Mouse (Mus musculus) liver, adult 2 months (tissue): ENCODE measurements around the gene Ggact. TPM values are rescaled to one million over a fixed set of nuclear protein-coding genes. Genes with fewer than 3 reads are reported as not detected.

Experiments used
- DNase-seq: peaks from one replicate; pipeline ENCODE4 v3.0.0-alpha.2; 2011; ENCODE audit warnings: low read depth, low spot score; ENCODE audit errors: extremely low read depth
- H3K27ac ChIP-seq: fragments of 200-500 bp; replicated peaks from 2 replicates; pipeline ENCODE4 v1.5.1; 2012; ENCODE audit warnings: low read depth, mild to moderate bottlenecking, control low read depth, inconsistent platforms, low read length; ENCODE audit not compliant: insufficient read depth
- H3K27me3 ChIP-seq: fragments of 200-500 bp; 2 replicates; pipeline ENCODE4 v1.6.1; 2012; ENCODE audit warnings: mild to moderate bottlenecking, moderate library complexity, low read length, inconsistent platforms; ENCODE audit not compliant: control insufficient read depth, insufficient read depth
- H3K36me3 ChIP-seq: fragments of 200-500 bp; 2 replicates; pipeline ENCODE4 v1.6.1; 2012; ENCODE audit warnings: low read length, inconsistent platforms; ENCODE audit not compliant: control insufficient read depth, insufficient read depth
- H3K4me1 ChIP-seq: fragments of 200-500 bp; 2 replicates; pipeline ENCODE4 v1.6.1; 2011; ENCODE audit warnings: low read length; ENCODE audit not compliant: control insufficient read depth, insufficient read depth
- H3K4me3 ChIP-seq: fragments of 200-500 bp; 2 replicates; pipeline ENCODE4 v1.5.1; 2011; ENCODE audit warnings: low read depth, mild to moderate bottlenecking, control low read depth, low read length, moderate library complexity; ENCODE audit not compliant: insufficient read depth
- H3K79me2 ChIP-seq: fragments of 200-500 bp; 2 replicates; pipeline ENCODE4 v1.6.1; 2012; ENCODE audit warnings: inconsistent platforms, mild to moderate bottlenecking, low read length, moderate library complexity; ENCODE audit not compliant: control insufficient read depth, insufficient read depth
- H3K9ac ChIP-seq: fragments of 200-500 bp; 2 replicates; pipeline ENCODE4 v1.6.1; 2012; ENCODE audit warnings: low read depth, mild to moderate bottlenecking, control low read depth, inconsistent platforms, low read length
- CTCF ChIP-seq: fragments of 200-500 bp; IDR thresholded peaks from 2 replicates; pipeline ENCODE4 v1.5.1; 2011; ENCODE audit warnings: low read depth, low read length, control low read depth
- POLR2A ChIP-seq: fragments of 200-500 bp; IDR thresholded peaks from 2 replicates; pipeline ENCODE4 v1.6.1; 2011; ENCODE audit warnings: low read length, control low read depth; ENCODE audit not compliant: insufficient read depth; ENCODE audit errors: extremely low read depth
- WGBS: fragments of 180-500 bp; shearing (Covaris S2); methylation state at CpG from one replicate; pipeline ENCODE4 v1.1.7; 2018; 5-methylcytosine and 5-hydroxymethylcytosine counted together
- polyA plus RNA-seq: library from polyadenylated mRNA; depleted of rRNA; stranded (reverse); fragments of >200 nt; gene quantifications from 2 replicates; pipeline ENCODE4 v1.2.3, GENCODE M21; 2012
- total RNA-seq: library from RNA; depleted of rRNA; stranded (reverse); fragments of >200 nt; gene quantifications from 2 replicates; pipeline ENCODE4 v1.2.3, GENCODE M21; 2014

The Ggact gene
- total and polyA plus RNA-seq, 2 experiments: 122 to 187 TPM

DNA sequence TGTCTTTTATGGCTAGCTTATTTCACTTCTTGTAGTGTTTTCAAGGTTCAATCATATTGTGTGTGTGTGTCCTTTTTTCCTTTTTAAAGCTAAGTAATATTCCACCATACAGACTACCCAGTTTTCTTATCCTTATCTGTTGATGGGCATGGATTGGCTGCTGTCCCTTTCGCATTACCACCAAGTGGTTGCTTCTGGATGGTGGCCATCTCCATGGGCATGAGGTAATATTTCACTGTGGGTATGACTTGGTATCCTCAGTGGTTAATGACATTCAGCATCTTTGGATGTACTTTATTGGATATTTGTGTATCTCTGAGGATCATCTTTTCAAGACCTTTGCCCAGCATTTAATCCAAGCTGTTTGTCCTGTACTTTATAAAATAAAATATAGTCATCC is 17.5 kb downstream of the Ggact start:
- Histone ChIP-seq H3K4me3 (no peak overlapping the region), H3K27me3 (no peaks in the 10 kb centered on the region), H3K79me2 (peaks cover 6% of the 10 kb centered on the region; the same call in 1 of the 2 replicates), H3K36me3 (peaks cover 40% of the 10 kb centered on the region), H3K4me1 (peaks cover 6% of the 10 kb centered on the region), H3K9ac (no peak overlapping the region), H3K27ac (no peak overlapping the region)
- no peak for DNase-seq
- TF ChIP-seq POLR2A (no peak), CTCF (no peak)
- WGBS: 66% methylated on average over 1 of the region's 1 CpGs

- Histone ChIP-seq H3K27ac (no peak overlapping the region), H3K79me2 (no peaks in the 10 kb centered on the region; the same call in 1 of the 2 replicates), H3K4me3 (no peak overlapping the region), H3K36me3 (peaks cover 57% of the 10 kb centered on the region), H3K27me3 (no peaks in the 10 kb centered on the region), H3K9ac (no peak overlapping the region), H3K4me1 (no peaks in the 10 kb centered on the region)
- DNase-seq: no peak
- WGBS: 90% methylated on average over 12 of the region's 12 CpGs
- no peak for TF ChIP-seq CTCF
- TF ChIP-seq POLR2A: no peak
Measured at GRCm38 (mm10) chr14:122891470-122891968, 22.0 kb downstream of the Ggact start.

GRCm38 (mm10) chr14:122888480-122888872 is 25.1 kb downstream of the Ggact start:
- no peaks in the 10 kb centered on the region for H3K27me3 ChIP-seq
- H3K4me1 ChIP-seq: no peaks in the 10 kb centered on the region
- no peak overlapping the region for H3K4me3 ChIP-seq
- H3K9ac ChIP-seq: no peak overlapping the region
- peaks cover 45% of the 10 kb centered on the region for H3K36me3 ChIP-seq
- TF ChIP-seq POLR2A (no peak), CTCF (no peak)
- DNase-seq: no peak
- WGBS: 85% methylated on average over 1 of the region's 1 CpGs
- H3K79me2 ChIP-seq: no peaks in the 10 kb centered on the region
- H3K27ac ChIP-seq: no peak overlapping the region

DNA sequence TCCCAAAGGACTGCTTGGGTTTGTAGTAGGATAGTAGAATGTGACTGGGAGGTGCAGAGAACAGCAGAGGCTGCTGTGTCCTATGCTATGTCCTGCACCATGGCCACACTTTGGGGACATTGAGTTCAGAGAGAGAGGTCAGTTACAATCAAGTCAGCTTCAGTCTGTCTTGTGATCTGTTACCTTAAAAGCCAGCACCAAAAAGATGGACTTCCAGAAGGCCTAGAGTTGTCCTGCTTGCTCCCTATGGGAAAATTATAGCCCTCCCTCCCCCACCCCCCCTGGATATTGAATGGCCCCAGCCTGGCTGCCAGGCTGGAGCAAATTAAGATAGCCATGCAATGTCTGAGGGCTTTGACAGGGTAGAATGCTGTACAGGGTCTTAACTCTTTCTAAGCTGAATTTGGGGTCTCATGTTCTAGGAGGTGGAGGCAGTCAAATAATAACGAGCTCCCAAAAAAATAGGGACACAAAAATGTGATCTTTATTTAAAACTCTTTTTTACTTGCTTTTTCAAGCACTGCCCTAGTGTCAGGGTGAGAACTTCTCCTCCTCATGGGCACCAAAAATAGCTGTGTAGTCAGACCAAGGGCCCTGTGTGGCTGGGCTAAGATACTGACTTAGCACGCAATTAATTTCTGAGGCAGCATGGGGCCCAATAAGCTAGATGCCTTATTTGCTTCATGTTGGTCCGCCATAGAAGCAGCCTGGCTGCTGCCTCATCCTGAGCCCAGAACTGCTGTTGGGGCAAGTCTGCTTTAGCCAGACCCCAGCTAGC is 25.7 kb downstream of the Ggact start:
- Histone ChIP-seq H3K4me1 (no peaks in the 10 kb centered on the region), H3K4me3 (no peak overlapping the region), H3K27me3 (no peaks in the 10 kb centered on the region), H3K27ac (no peak overlapping the region), H3K9ac (no peak overlapping the region), H3K79me2 (no peaks in the 10 kb centered on the region), H3K36me3 (peaks cover 43% of the 10 kb centered on the region)
- no peak for TF ChIP-seq CTCF
- TF ChIP-seq POLR2A: no peak
- DNase-seq: no peak
- WGBS: 93% methylated on average over 3 of the region's 3 CpGs

- no peak overlapping the region for H3K4me3 ChIP-seq
- no peak overlapping the region for H3K27ac ChIP-seq
- no peak for DNase-seq
- TF ChIP-seq CTCF (no peak), POLR2A (no peak)
- H3K36me3 ChIP-seq: peaks cover 44% of the 10 kb centered on the region
- no peaks in the 10 kb centered on the region for H3K27me3 ChIP-seq
- 81% methylated on average over 1 of the region's 1 CpGs for WGBS
- H3K79me2 ChIP-seq: no peaks in the 10 kb centered on the region
- H3K9ac ChIP-seq: no peak overlapping the region
- no peaks in the 10 kb centered on the region for H3K4me1 ChIP-seq
Measured at GRCm38 (mm10) chr14:122887278-122887677, 26.3 kb downstream of the Ggact start.

- Histone ChIP-seq H3K27ac (no peak overlapping the region), H3K79me2 (no peaks in the 10 kb centered on the region), H3K9ac (no peak overlapping the region), H3K36me3 (peaks cover 32% of the 10 kb centered on the region), H3K4me3 (no peak overlapping the region), H3K4me1 (no peaks in the 10 kb centered on the region), H3K27me3 (no peaks in the 10 kb centered on the region)
- TF ChIP-seq CTCF: no peak
- TF ChIP-seq POLR2A: no peak
- WGBS: 83% methylated on average over 7 of the region's 7 CpGs
- DNase-seq: no peak
Measured at GRCm38 (mm10) chr14:122885893-122886292, 27.7 kb downstream of the Ggact start.
